Mouse (Mus musculus) cerebellum, adult 11-12 months (tissue): ENCODE data around the gene Slc10a7.
A peak's percentile ranks its signal among the peaks of the same experiment; 100 is the strongest.
"Not testable (repeated sequence)": the region's sequence is repeated elsewhere in the genome, so short reads cannot be mapped to it uniquely, and the experiment has no call there.

Experiments
- DNase-seq: peaks from one replicate; pipeline ENCODE4 v3.0.0; 2022

Gene Slc10a7

DNA sequence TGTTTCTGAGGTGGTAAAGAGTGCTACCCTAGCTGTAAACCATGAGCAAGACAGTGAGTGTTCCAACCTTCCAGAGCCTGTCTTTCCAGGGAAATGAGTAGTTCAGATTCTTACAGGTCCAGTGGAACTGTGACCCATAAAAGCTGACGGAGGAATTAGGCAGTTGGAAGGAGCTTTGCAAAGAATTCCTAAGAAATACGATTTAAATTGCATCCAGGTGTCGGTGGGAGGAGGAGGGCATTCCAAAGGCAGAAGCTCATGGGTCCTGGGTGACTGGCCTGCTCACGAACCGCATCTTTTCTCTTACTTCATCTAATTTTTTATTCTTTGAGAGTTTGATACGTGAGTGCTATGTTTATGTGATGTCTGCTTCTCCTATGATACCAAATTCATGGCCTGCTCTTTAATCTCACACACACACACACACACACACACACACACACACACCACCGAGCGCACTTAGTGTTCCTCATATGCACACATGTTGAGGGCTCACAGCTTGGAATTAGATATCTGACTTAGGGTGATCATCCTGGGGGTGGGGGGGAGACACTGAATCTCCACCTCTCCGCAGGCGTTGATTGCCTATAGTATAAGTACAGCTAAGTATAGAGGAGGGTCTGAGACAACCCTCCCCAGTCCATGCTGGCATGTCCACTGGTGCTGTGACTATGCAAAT lies 169.5 kb downstream of the Slc10a7 start:
- DNase-seq: no peak

DNA sequence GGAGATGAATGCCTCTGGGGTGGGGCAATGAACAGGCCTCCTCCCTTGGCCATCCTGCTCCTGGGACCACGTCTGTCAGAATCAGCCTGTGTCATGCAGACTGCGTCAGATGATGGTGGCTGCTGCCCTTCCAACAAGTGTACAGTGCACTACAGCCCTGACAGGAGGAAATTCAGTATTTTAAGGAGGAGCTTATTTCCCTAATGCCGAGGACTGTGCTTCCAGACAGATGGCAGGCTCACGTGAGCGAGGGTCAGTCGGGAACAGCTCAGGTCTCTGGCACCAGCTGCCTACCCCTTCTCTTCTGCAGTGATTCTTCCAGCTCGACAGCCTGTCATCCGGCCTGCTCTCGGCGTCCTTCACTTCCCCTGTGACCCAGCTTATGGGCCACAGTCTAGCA lies 181.6 kb downstream of the Slc10a7 start:
- DNase-seq: peak; percentile 9

DNA sequence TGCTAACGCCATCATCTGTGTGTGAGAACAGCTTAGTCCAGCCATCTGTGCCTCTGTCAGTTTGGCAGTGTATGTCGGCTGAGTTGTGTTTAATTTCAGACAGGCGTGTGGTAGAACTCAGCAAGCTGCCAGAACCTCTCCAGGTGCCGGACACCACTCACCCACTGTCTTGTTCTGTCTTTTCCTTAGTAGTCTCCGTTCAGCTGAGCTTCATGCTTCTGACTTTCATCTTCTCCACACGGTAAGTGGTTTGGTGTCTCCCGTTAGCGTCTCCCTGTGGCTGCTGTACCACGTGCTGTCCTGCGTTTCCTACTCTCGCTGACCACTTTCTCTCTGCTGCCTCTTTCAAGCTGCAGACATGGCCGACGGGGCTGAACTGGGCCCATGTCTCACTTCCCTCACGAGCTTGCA lies 189.2 kb downstream of the Slc10a7 start:
- peak; percentile 48 for DNase-seq

DNA sequence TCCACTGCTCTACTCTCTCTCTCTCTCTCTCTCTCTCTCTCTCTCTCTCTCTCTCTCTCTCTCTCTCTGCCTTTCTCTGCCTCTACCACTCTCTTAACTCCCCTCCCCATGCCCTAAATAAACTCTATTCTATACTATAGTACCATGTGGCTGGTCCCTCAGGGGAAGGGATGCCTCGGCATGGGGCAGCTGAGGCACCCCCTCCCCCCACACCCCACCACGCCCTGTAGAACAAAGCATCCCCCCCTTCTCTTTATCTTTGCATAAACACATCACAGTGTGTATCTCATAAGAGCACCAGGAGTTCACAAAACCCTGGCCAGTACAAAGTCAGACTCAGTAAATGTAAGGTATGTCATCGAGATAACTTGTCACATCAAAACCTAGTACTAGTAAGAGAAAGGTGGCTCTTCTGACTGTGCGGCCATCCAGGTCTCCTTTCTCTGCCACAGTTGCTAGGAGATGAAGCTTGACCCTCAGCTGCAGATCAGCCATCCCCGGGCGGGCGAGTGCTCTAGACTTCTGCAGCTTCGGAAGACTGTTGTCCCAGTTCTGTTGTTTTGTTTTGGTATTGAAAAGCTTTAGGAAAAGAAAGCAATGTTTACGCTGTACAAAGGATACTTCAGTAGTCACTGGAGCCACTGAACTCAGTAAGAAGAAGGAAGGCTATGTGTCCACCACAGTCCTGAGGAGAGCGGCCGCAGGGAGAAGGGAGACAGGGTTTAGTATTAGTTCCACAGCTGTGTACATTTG lies 194.1 kb downstream of the Slc10a7 start:
- DNase-seq: no peak

DNA sequence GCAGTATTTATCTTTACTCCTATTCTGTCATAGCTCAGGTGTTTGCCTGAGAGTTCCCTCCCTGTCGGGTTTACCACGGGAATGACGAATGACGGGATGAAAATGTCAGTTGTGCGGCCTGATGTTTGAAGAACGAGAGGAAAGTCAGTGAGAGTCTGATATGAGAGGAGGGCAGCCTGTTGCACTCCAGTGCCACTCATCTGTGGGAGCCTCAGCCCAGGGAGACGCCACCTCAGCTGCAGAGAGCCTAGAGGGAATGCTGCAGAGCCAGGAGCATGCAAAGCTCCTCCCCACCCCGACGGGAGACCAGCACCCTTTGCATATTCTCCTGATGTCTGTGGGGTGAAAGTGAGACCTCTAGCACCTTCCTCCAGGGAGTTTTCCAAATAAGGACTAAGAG lies 196.8 kb downstream of the Slc10a7 start:
- DNase-seq: no peak

GRCm38 (mm10) chr8:78709948-78710644 lies 200.9 kb downstream of the Slc10a7 start:
- DNase-seq: no peak

DNA sequence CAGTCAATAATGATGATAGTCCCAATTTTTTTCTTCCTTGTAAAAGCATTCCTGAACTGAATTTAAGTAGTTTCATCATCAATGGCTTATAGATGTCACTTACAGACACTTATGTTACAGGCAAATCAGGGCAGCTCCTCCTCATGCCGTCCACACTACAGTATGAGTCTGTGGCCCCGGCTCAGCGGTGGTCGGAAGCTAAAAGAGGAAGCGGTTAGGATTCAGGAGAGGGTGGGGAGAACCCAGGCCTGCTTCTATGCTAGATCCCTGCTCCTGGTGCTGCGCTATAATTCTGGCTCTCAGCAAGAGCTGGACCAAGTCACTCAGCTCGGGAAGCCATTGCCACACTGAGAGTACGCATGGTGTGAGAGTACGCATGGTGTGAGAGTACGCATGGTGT lies 201.8 kb downstream of the Slc10a7 start:
- DNase-seq: no peak

- no peak for DNase-seq
These were observed 205.7 kb downstream of the Slc10a7 start for GRCm38 (mm10) chr8:78714880-78715279.

GRCm38 (mm10) chr8:78716546-78716945 lies 207.4 kb downstream of the Slc10a7 start:
- no peak for DNase-seq

DNA sequence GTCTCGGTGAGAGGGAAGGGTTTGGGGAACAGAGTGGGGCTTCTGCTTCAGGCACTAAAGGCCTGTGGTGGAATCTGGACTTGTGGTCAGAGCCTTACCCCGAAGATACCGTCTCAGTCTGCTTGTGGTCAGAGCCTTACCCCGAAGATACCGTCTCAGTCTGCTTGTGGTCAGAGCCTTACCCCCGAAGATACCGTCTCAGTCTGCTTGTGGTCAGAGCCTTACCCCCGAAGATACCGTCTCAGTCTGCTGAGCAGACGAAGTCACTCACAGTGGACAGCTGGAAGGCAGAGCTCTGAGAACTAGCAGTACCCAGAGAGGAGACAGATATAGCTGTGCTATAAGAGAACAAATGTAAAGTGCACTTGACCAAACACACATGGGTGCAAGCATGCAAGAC lies 208.0 kb downstream of the Slc10a7 start:
- DNase-seq: not testable (repeated sequence)

- no peak for DNase-seq
These were observed 210.3 kb downstream of the Slc10a7 start for GRCm38 (mm10) chr8:78719279-78720040.

DNA sequence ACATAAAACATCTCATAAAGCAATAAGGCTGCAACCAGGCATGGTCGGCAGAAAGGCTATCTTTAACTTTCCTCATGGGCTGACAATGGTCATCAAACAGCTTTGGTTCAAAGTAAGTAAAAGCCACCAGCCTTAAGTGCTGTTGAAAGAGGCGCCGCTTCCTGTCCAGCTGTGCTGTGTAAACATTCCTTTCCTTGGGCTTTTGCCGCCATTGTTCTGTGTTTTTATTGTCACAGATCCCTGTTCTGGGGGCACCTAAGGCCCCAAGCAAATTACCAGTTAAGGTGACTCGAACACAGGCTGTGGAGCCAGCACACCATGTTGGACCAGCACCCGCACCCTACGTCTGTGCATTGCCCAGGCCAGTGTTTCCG lies 210.9 kb downstream of the Slc10a7 start:
- DNase-seq: no peak

GRCm38 (mm10) chr8:78721576-78721975 lies 212.4 kb downstream of the Slc10a7 start:
- DNase-seq: no peak

- no peak for DNase-seq
These were observed 213.1 kb downstream of the Slc10a7 start for GRCm38 (mm10) chr8:78722201-78722600.

DNA sequence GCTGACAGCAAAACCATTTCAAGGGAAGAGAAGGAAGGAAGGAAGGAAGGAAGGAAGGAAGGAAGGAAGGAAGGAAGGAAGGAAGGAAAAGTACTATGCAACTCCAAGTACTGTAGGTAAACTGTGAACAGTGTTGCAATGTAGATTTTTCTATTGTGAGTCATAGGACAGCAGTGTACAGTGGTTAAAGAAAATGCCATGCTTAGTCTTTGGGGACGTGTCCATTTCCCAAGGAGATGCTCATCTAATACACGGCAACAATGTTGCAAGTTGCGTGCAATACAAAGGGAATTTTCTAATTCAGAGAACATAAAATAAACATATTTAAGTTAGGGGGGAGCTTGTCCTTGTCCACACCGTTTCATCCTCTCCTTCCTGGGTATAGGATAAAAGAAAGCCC lies 215.7 kb downstream of the Slc10a7 start:
- no peak for DNase-seq

DNA sequence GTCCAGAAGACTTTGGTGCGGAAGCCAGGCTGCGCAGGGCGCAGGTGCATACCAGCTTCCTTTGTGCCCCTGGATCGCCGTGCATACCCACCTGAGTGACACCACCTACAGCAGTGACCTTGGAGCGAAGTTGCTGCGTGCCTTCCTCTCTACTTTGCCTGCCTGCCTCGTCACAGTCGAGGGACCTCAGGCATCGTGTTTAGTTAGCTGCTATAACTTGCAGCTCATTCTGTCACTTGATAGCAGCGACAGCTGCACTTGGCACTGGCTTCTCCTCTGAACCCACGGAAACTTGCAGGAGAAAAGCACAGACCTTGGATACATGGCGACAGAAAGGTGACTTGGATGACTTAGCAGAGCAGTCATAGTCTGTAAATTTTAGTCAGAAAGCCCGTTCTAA lies 219.1 kb downstream of the Slc10a7 start:
- no peak for DNase-seq

DNA sequence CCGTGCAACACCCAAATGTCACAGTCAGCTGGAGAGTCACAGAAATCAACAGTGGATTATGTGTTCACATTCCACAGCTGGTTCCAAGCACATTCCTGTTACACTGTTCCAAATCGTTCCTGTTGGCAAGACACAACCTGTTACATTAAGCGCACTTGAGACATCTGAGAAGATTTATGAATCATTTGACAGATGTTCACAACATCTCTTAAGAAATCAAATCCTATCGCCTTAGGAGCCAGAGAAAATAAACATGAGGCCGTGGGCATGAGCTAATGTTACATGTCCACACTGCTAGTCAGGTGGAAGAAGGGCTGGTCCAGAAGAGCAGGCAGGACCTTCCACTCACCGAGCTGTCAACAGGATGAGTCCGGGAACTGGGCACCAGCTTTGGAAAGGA lies 223.3 kb downstream of the Slc10a7 start:
- DNase-seq: no peak

GRCm38 (mm10) chr8:78732995-78733512 lies 223.9 kb downstream of the Slc10a7 start:
- DNase-seq: no peak

GRCm38 (mm10) chr8:78734721-78735517 lies 225.8 kb downstream of the Slc10a7 start:
- no peak for DNase-seq

DNA sequence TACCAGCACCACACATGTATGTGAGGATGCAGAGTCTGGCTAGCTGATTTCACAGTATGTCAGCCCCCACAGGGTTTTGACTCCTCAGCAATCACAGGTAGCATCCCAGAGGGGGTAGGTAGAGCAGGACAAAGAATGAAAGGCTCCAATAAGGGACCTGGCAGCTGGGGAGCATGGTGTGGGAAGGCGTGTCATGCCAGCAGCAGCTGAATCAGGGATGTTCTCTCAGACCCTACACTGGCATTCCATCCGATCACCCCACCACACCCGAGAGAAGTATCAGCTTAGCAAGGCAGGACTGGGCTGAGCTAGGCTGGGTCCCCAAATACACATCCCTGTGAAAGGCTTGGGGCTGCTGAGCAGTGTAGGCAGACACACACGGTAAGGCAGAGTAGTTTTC lies 229.2 kb downstream of the Slc10a7 start:
- DNase-seq: no peak

DNA sequence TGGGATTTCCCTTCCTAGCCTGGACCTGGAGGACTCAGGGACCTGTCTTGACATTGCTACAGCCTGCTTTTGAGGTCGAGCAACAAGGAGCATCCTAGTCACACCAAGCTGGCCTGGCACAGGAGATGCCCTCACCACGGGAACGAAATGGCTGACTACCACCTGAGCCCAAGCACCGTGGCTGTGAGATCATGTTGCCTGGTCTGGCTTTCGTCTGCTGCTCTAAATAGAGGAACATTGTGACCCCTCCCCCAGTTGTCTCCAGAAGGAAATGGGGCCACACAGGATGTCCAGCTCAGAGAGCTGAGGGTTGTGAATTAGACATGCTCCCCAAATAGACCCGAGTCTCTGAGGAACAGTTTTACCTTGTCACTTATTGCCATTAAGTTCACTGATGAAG lies 231.8 kb downstream of the Slc10a7 start:
- no peak for DNase-seq

GRCm38 (mm10) chr8:78741496-78741895 lies 232.3 kb downstream of the Slc10a7 start:
- DNase-seq: no peak
